Mouse (Mus musculus): Measurements from ENCODE around the gene Ttll11. TPM values are rescaled to one million over a fixed set of nuclear protein-coding genes. Genes with fewer than 3 reads are reported as not detected.

Gene Ttll11
- polyA plus RNA-seq, 1 experiment from 2014 or later = 2.4 TPM

- WGBS = under 1% methylated on average over 55 of the region's 76 CpGs
- peak; percentile 49 for DNase-seq (ENCODE audit: low spot score)
Observed at GRCm38 (mm10) chr2:35978941-35979643, 621 bp downstream of the Ttll11 start.

GRCm38 (mm10) chr2:35978276-35978933, 1.3 kb downstream of the Ttll11 start:
- Histone ChIP-seq H3K9ac (ENCODE audit: low read length) (peak overlapping the region; percentile 93), H3K27me3 (replicated peaks; ENCODE audit: control insufficient read depth, insufficient read depth, low read length) (no peaks in the 10 kb centered on the region), H3K36me3 (ENCODE audit: control insufficient read depth, insufficient read depth, low read length) (no peaks in the 10 kb centered on the region), H3K27ac (ENCODE audit: low read depth, low read length) (no peak overlapping the region), H3K4me1 (ENCODE audit: control insufficient read depth, insufficient read depth, low read length) (peaks cover 13% of the 10 kb centered on the region), H3K9me3 (replicated peaks; ENCODE audit: control insufficient read depth, low read length) (no peaks in the 10 kb centered on the region), H3K4me2 (ENCODE audit: low read length) (peak overlapping the region; percentile 96), H3K4me3 (ENCODE audit: low read depth, low read length) (peak overlapping the region; percentile 84)
- WGBS = 20% methylated on average over 15 of the region's 15 CpGs
- ATAC-seq = no peak
- peak; percentile 44 for DNase-seq (ENCODE audit: low spot score)

More at GRCm38 (mm10) chr2:35978941-35979643, 621 bp downstream of the Ttll11 start:
- peak overlapping the region; percentile 96 for H3K4me2 ChIP-seq (ENCODE audit: low read length)
- no peaks in the 10 kb centered on the region for H3K27me3 ChIP-seq (replicated peaks; ENCODE audit: control insufficient read depth, insufficient read depth, low read length)
- peak; percentile 75 for ATAC-seq
- H3K4me1 ChIP-seq (ENCODE audit: control insufficient read depth, insufficient read depth, low read length) = peaks cover 13% of the 10 kb centered on the region
- H3K4me3 ChIP-seq (ENCODE audit: low read depth, low read length) = peak overlapping the region; percentile 84
- H3K27ac ChIP-seq (ENCODE audit: low read depth, low read length) = peak overlapping the region; percentile 80
- H3K36me3 ChIP-seq (ENCODE audit: control insufficient read depth, insufficient read depth, low read length) = no peaks in the 10 kb centered on the region
- H3K9me3 ChIP-seq (replicated peaks; ENCODE audit: control insufficient read depth, low read length) = no peaks in the 10 kb centered on the region
- H3K9ac ChIP-seq (ENCODE audit: low read length) = peak overlapping the region; percentile 93

GRCm38 (mm10) chr2:35977749-35978148, 2.0 kb downstream of the Ttll11 start:
- WGBS = 93% methylated on average over 3 of the region's 3 CpGs
- no peak overlapping the region for H3K4me3 ChIP-seq (ENCODE audit: low read depth, low read length)
- H3K9ac ChIP-seq (ENCODE audit: low read length) = 0 out of 2 replicates have a peak overlapping the region, but pooled peaks have one; percentile 93
- H3K9me3 ChIP-seq (replicated peaks; ENCODE audit: control insufficient read depth, low read length) = no peaks in the 10 kb centered on the region
- H3K27ac ChIP-seq (ENCODE audit: low read depth, low read length) = no peak overlapping the region
- peaks cover 13% of the 10 kb centered on the region for H3K4me1 ChIP-seq (ENCODE audit: control insufficient read depth, insufficient read depth, low read length)
- H3K27me3 ChIP-seq (replicated peaks; ENCODE audit: control insufficient read depth, insufficient read depth, low read length) = no peaks in the 10 kb centered on the region
- no peak for ATAC-seq
- peak overlapping the region; percentile 96 for H3K4me2 ChIP-seq (ENCODE audit: low read length)
- H3K36me3 ChIP-seq (ENCODE audit: control insufficient read depth, insufficient read depth, low read length) = no peaks in the 10 kb centered on the region
- no peak for DNase-seq (ENCODE audit: low spot score)

- no peaks in the 10 kb centered on the region for H3K36me3 ChIP-seq (ENCODE audit: control insufficient read depth, insufficient read depth, low read length)
- no peak overlapping the region for H3K4me2 ChIP-seq (ENCODE audit: low read length)
- H3K27ac ChIP-seq (ENCODE audit: low read depth, low read length) = no peak overlapping the region
- DNase-seq (ENCODE audit: low spot score) = peak; percentile 15
- H3K4me3 ChIP-seq (ENCODE audit: low read depth, low read length) = no peak overlapping the region
- H3K9me3 ChIP-seq (replicated peaks; ENCODE audit: control insufficient read depth, low read length) = no peaks in the 10 kb centered on the region
- H3K27me3 ChIP-seq (replicated peaks; ENCODE audit: control insufficient read depth, insufficient read depth, low read length) = no peaks in the 10 kb centered on the region
- H3K4me1 ChIP-seq (ENCODE audit: control insufficient read depth, insufficient read depth, low read length) = no peaks in the 10 kb centered on the region; the same call in 1 of the 2 replicates
- no peak for ATAC-seq
- 68% methylated on average over 6 of the region's 6 CpGs for WGBS
- no peak overlapping the region for H3K9ac ChIP-seq (ENCODE audit: low read length)
Observed at GRCm38 (mm10) chr2:35972259-35973001, 7.3 kb downstream of the Ttll11 start.

GRCm38 (mm10) chr2:35965883-35966513, 13.7 kb downstream of the Ttll11 start:
- Histone ChIP-seq H3K4me2 (ENCODE audit: low read length) (no peak overlapping the region), H3K27me3 (replicated peaks; ENCODE audit: control insufficient read depth, insufficient read depth, low read length) (no peaks in the 10 kb centered on the region), H3K9ac (ENCODE audit: low read length) (no peak overlapping the region), H3K36me3 (ENCODE audit: control insufficient read depth, insufficient read depth, low read length) (no peaks in the 10 kb centered on the region), H3K4me3 (ENCODE audit: low read depth, low read length) (no peak overlapping the region), H3K9me3 (replicated peaks; ENCODE audit: control insufficient read depth, low read length) (no peaks in the 10 kb centered on the region), H3K27ac (ENCODE audit: low read depth, low read length) (no peak overlapping the region), H3K4me1 (ENCODE audit: control insufficient read depth, insufficient read depth, low read length) (no peaks in the 10 kb centered on the region)
- ATAC-seq (no peak), DNase-seq (ENCODE audit: low spot score) (no peak)
- WGBS = 87% methylated on average over 10 of the region's 10 CpGs

- H3K4me1 ChIP-seq (ENCODE audit: control insufficient read depth, insufficient read depth, low read length) = no peaks in the 10 kb centered on the region
- WGBS = 72% methylated on average over 2 of the region's 2 CpGs
- no peak overlapping the region for H3K4me3 ChIP-seq (ENCODE audit: low read depth, low read length)
- H3K36me3 ChIP-seq (ENCODE audit: control insufficient read depth, insufficient read depth, low read length) = no peaks in the 10 kb centered on the region
- H3K4me2 ChIP-seq (ENCODE audit: low read length) = no peak overlapping the region
- ATAC-seq (no peak), DNase-seq (ENCODE audit: low spot score) (no peak)
- H3K9me3 ChIP-seq (replicated peaks; ENCODE audit: control insufficient read depth, low read length) = no peaks in the 10 kb centered on the region
- H3K27me3 ChIP-seq (replicated peaks; ENCODE audit: control insufficient read depth, insufficient read depth, low read length) = no peaks in the 10 kb centered on the region
- H3K27ac ChIP-seq (ENCODE audit: low read depth, low read length) = no peak overlapping the region
- H3K9ac ChIP-seq (ENCODE audit: low read length) = no peak overlapping the region
Observed at GRCm38 (mm10) chr2:35963280-35963679, 16.4 kb downstream of the Ttll11 start.

GRCm38 (mm10) chr2:35961593-35962127, 18.1 kb downstream of the Ttll11 start:
- no peak for DNase-seq (ENCODE audit: low spot score)
- 77% methylated on average over 3 of the region's 3 CpGs for WGBS
- no peak overlapping the region for H3K4me2 ChIP-seq (ENCODE audit: low read length)

GRCm38 (mm10) chr2:35957471-35958140, 22.1 kb downstream of the Ttll11 start:
- ATAC-seq = no peak
- H3K9me3 ChIP-seq (replicated peaks; ENCODE audit: control insufficient read depth, low read length) = no peaks in the 10 kb centered on the region
- 66% methylated on average over 7 of the region's 7 CpGs for WGBS
- H3K4me3 ChIP-seq (ENCODE audit: low read depth, low read length) = no peak overlapping the region
- H3K9ac ChIP-seq (ENCODE audit: low read length) = no peak overlapping the region
- H3K4me1 ChIP-seq (ENCODE audit: control insufficient read depth, insufficient read depth, low read length) = no peaks in the 10 kb centered on the region
- no peak overlapping the region for H3K27ac ChIP-seq (ENCODE audit: low read depth, low read length)
- H3K27me3 ChIP-seq (replicated peaks; ENCODE audit: control insufficient read depth, insufficient read depth, low read length) = no peaks in the 10 kb centered on the region
- no peak overlapping the region for H3K4me2 ChIP-seq (ENCODE audit: low read length)
- H3K36me3 ChIP-seq (ENCODE audit: control insufficient read depth, insufficient read depth, low read length) = no peaks in the 10 kb centered on the region
- DNase-seq (ENCODE audit: low spot score) = no peak

More at GRCm38 (mm10) chr2:35961593-35962127, 18.1 kb downstream of the Ttll11 start:
- Histone ChIP-seq H3K36me3 (ENCODE audit: control insufficient read depth, insufficient read depth, low read length) (no peaks in the 10 kb centered on the region), H3K9ac (ENCODE audit: low read length) (no peak overlapping the region), H3K9me3 (replicated peaks; ENCODE audit: control insufficient read depth, low read length) (no peaks in the 10 kb centered on the region), H3K4me3 (ENCODE audit: low read depth, low read length) (no peak overlapping the region), H3K4me1 (ENCODE audit: control insufficient read depth, insufficient read depth, low read length) (no peaks in the 10 kb centered on the region), H3K27ac (ENCODE audit: low read depth, low read length) (no peak overlapping the region), H3K27me3 (replicated peaks; ENCODE audit: control insufficient read depth, insufficient read depth, low read length) (no peaks in the 10 kb centered on the region)
- no peak for ATAC-seq
